Mouse (Mus musculus) kidney, postnatal 0 days (tissue): ENCODE measurements around the gene Kcnh7. TPM values are rescaled to one million over a fixed set of nuclear protein-coding genes. Genes with fewer than 3 reads are reported as not detected.

Source experiments
- ATAC-seq: fragments of 200-750 bp; cut with Nextera tagmentation; replicated peaks from 2 replicates; pipeline ENCODE4 v1.8.0; 2017; ENCODE audit warnings: low read depth, moderate number of reproducible peaks, moderate TSS enrichment, moderate library complexity; ENCODE audit not compliant: low FRiP score
- DNase-seq: peaks from one replicate; pipeline ENCODE4 v3.0.0-alpha.2; 2016; ENCODE audit warnings: low spot score
- H3K27ac ChIP-seq: fragments of 300-500 bp; sonication (generic); 2 replicates; pipeline ENCODE4 v1.5.1; 2014; ENCODE audit warnings: mild to moderate bottlenecking
- H3K27me3 ChIP-seq: fragments of 300-500 bp; sonication (generic); 2 replicates; pipeline ENCODE4 v1.6.1; 2014; ENCODE audit warnings: low read length, mixed read lengths; ENCODE audit not compliant: insufficient read depth
- H3K36me3 ChIP-seq: fragments of 300-500 bp; sonication (generic); 2 replicates; pipeline ENCODE4 v1.6.1; 2014; ENCODE audit warnings: low read length, mixed read lengths; ENCODE audit not compliant: insufficient read depth
- H3K4me1 ChIP-seq: fragments of 300-500 bp; sonication (generic); replicated peaks from 2 replicates; pipeline ENCODE4 v1.6.1; 2014; ENCODE audit warnings: antibody characterized with exemption, low read length, mixed read lengths; ENCODE audit not compliant: insufficient read depth
- H3K4me2 ChIP-seq: fragments of 300-500 bp; sonication (generic); 2 replicates; pipeline ENCODE4 v1.6.1; 2014; ENCODE audit warnings: mild to moderate bottlenecking, low read length, moderate library complexity, mixed read lengths
- H3K4me3 ChIP-seq: fragments of 300-500 bp; sonication (generic); replicated peaks from 2 replicates; pipeline ENCODE4 v1.5.1; 2014; ENCODE audit warnings: low read depth, low read length
- H3K9ac ChIP-seq: fragments of 300-500 bp; sonication (generic); 2 replicates; pipeline ENCODE4 v1.6.1; 2014; ENCODE audit warnings: low read depth, low read length
- H3K9me3 ChIP-seq: fragments of 300-500 bp; sonication (generic); replicated peaks from 2 replicates; pipeline ENCODE4 v1.6.1; 2016; ENCODE audit warnings: low read length, inconsistent platforms, mixed read lengths
- CTCF ChIP-seq: IDR thresholded peaks from 2 replicates; pipeline ENCODE4 v1.5.1; 2016; ENCODE audit warnings: antibody characterized with exemption, low read depth, mild to moderate bottlenecking, moderate library complexity
- WGBS: fragments of 180-500 bp; shearing (Covaris S2); extraction: QIAGEN DNeasy Blood & Tissue Kit; methylation state at CpG from one replicate; pipeline ENCODE4 v1.1.7; 2014; 5-methylcytosine and 5-hydroxymethylcytosine counted together
- polyA plus RNA-seq: library from polyadenylated mRNA; unstranded; fragments of >200 nt; fragmentation: Nextera tagmentation; extraction: Ambion mirVana; gene quantifications from 2 replicates; pipeline ENCODE4 v1.2.1, GENCODE M21; 2015

Kcnh7 gene
- polyA plus RNA-seq, 1 experiment from 2014 or later = 0.46 TPM

DNA sequence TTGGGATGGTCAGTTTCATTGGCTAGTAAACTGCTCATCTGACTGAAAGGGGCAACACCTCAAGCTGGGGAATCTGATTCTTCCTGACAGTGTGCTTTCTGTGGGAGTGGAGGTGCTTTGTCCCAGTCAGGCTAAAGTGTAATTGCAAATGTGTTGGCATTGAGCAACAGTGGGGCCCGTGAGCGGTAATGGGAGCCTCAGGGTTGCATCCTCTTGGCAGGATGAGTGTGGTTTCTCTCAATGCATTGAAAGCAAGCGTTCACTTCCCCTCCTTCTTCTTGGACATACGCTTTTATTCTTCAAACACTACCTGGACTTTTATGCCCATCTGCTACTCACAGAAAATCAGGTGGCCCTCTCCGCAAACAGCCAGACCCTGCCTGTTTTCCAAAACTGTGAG, 511.3 kb downstream of the Kcnh7 start:
- no peaks in the 10 kb centered on the region for H3K4me1 ChIP-seq
- TF ChIP-seq CTCF = no peak
- H3K9me3 ChIP-seq = no peaks in the 10 kb centered on the region
- H3K36me3 ChIP-seq = no peaks in the 10 kb centered on the region
- H3K4me3 ChIP-seq = no peak overlapping the region
- no peak overlapping the region for H3K9ac ChIP-seq
- no peaks in the 10 kb centered on the region for H3K27me3 ChIP-seq
- H3K4me2 ChIP-seq = no peak overlapping the region
- no peak overlapping the region for H3K27ac ChIP-seq
- DNase-seq (no peak), ATAC-seq (no peak)
- 87% methylated on average over 5 of the region's 5 CpGs for WGBS

DNA sequence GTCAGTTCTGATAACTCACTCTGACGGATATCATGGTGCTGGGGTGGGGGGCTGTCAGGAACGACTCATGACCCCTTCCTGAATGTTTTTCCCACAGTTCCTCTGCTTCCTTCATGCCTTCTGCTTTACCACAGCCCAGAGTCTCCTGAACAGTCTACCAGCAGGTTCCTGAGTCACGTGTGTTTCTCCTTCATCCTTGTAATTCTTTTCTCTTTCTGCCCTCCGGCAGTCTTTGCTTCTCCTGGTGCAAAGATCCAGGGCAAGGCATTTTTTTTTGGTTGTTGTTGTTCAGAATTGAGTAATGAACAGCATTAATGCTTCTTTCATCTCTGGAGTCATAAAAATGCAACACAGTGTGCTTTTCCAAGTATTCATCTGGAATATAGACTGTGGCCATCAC, 513.3 kb downstream of the Kcnh7 start:
- no peak overlapping the region for H3K27ac ChIP-seq
- H3K4me2 ChIP-seq = no peak overlapping the region
- 83% methylated on average over 4 of the region's 4 CpGs for WGBS
- H3K27me3 ChIP-seq = no peaks in the 10 kb centered on the region
- no peaks in the 10 kb centered on the region for H3K36me3 ChIP-seq
- no peaks in the 10 kb centered on the region for H3K9me3 ChIP-seq
- no peak for ATAC-seq
- TF ChIP-seq CTCF = no peak
- H3K4me1 ChIP-seq = no peaks in the 10 kb centered on the region
- no peak overlapping the region for H3K9ac ChIP-seq
- DNase-seq = no peak
- no peak overlapping the region for H3K4me3 ChIP-seq

DNA sequence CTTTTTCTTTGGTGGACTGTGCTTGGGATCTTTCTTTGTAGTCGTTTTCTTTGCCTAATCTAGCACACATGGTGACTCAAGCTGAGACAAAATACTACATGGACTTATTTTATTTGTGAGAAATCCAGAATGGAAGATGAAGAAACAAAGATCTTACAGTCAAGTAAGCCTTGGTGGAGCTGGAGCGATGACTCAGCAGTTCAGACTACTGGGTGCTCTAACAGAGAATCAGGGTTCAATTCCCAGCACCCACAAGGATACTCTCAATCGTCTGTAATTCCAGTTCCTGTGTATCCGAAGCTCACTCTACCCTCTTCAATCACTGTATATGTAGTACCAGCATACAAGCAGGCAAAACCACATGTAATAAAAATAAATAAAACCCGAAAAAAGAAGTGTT, 513.8 kb downstream of the Kcnh7 start:
- Histone ChIP-seq H3K27ac (no peak overlapping the region), H3K36me3 (no peaks in the 10 kb centered on the region)

DNA sequence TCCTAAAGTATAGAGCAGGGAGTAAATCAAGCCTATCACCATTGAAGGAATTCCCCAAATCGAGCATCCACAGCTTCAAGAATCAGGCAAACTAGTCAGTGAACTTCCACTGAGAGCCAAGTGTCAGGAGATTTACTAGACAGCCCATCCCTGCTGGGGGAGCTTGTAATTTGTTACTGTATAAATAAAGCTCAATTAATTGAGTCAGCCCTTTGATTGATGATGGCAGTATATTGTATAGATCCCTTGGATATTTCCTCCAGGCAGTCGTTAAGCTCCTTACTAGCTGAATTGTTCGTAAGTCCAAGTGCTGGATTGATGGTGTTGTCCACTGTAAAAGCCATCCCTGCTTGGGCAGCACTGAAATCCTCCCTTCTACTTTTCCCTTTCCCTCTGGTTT, 514.2 kb downstream of the Kcnh7 start:
- H3K9ac ChIP-seq = no peak overlapping the region
- WGBS = 28% methylated on average over 3 of the region's 3 CpGs
- H3K27ac ChIP-seq = no peak overlapping the region
- no peaks in the 10 kb centered on the region for H3K4me1 ChIP-seq
- ATAC-seq (no peak), DNase-seq (peak; percentile 65)
- no peak overlapping the region for H3K4me3 ChIP-seq
- no peaks in the 10 kb centered on the region for H3K36me3 ChIP-seq
- no peaks in the 10 kb centered on the region for H3K9me3 ChIP-seq
- no peaks in the 10 kb centered on the region for H3K27me3 ChIP-seq
- H3K4me2 ChIP-seq = no peak overlapping the region
- TF ChIP-seq CTCF = no peak

More for the DNA sequence above, 513.8 kb downstream of the Kcnh7 start:
- no peak for TF ChIP-seq CTCF
- no peak for DNase-seq
- no peak for ATAC-seq
- Histone ChIP-seq H3K4me1 (no peaks in the 10 kb centered on the region), H3K9ac (no peak overlapping the region), H3K27me3 (no peaks in the 10 kb centered on the region), H3K4me2 (no peak overlapping the region), H3K9me3 (no peaks in the 10 kb centered on the region), H3K4me3 (no peak overlapping the region)
- 76% methylated on average over 5 of the region's 5 CpGs for WGBS

DNA sequence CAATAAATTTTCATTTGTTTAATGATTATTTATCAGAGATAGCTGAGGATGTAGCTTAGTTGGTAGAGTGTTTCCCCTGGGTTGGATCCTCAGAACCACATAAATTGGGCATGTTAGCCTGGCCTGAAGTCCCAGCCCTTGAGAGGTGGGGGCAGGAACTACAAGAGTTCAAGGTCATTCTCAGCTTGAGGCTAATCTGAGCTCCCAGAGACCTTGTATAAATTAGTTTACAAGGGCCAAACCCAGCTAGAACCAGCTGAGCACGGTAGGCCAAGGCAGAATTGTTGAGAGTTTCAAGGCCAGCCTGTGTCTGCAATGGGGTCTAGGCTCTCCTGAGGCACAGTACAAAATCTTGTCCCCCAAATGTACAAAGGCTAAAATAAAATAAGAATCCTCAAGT, 518.6 kb downstream of the Kcnh7 start:
- H3K9me3 ChIP-seq = no peaks in the 10 kb centered on the region
- H3K4me2 ChIP-seq = no peak overlapping the region
- no peak for DNase-seq
- no peak overlapping the region for H3K27ac ChIP-seq
- WGBS = 57% methylated on average over 1 of the region's 1 CpGs
- no peak for TF ChIP-seq CTCF
- no peaks in the 10 kb centered on the region for H3K4me1 ChIP-seq
- no peaks in the 10 kb centered on the region for H3K27me3 ChIP-seq
- no peak overlapping the region for H3K9ac ChIP-seq
- no peak overlapping the region for H3K4me3 ChIP-seq
- H3K36me3 ChIP-seq = no peaks in the 10 kb centered on the region
- no peak for ATAC-seq

DNA sequence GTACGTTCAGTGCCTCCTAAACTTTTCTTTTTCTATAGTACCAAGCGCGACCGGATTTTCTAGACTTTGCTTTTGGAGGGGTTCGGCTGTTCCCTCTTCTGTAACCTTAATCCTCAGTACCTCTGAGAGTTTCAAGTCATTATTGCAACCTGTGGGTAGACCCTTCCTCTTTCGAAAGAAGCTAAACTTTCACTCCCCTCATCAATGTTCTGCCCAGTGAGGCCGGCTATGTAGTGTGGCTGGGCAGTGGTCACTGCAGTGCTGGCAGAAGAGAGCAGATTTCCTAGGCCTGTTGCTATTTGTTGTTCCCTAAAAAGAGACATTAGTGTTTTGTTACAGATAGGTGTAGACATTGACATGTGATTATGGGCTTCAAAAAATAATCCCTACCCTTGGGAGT, 519.2 kb downstream of the Kcnh7 start:
- Histone ChIP-seq H3K4me2 (peak overlapping the region; percentile 87), H3K4me1 (no peaks in the 10 kb centered on the region), H3K36me3 (no peaks in the 10 kb centered on the region), H3K9me3 (no peaks in the 10 kb centered on the region), H3K27me3 (no peaks in the 10 kb centered on the region), H3K27ac (no peak overlapping the region), H3K9ac (0 out of 2 replicates have a peak overlapping the region, but pooled peaks have one; percentile 40), H3K4me3 (peak overlapping the region; percentile 64; the same call in 1 of the 2 replicates)
- ATAC-seq (no peak), DNase-seq (no peak)
- 64% methylated on average over 7 of the region's 7 CpGs for WGBS
- no peak for TF ChIP-seq CTCF

DNA sequence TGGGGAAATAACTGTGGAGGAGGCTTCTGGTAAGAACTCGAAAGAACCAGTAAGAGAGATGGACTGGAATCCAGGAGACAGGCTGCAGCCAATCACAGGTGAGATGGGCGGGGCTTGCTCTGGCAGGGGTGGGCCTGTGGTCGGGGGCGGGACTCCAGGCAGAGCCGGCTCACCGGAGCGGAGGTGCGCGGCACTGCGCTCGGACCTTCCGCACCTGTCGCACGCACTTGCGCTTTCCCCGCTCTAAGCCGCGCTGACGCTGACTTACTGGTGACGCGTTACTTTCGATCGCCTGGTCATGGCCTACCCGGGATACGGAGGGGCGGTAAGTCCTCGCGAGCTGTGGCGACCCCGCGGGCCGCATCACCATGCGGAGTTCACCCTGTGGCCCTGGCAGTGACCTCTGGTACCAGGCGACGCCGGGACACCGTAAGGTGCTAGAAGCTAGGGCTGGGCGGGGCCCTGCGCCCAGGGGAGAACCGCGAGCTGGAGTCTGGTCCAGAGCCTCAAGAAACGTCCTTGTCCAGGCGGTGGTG, 519.9 kb downstream of the Kcnh7 start, which contains the start of gene Gca:
Gca (plus strand) TSS at position 151 of the 536 bp plus-strand sequence.
- TF ChIP-seq CTCF = no peak
- no peaks in the 10 kb centered on the region for H3K27me3 ChIP-seq
- H3K4me1 ChIP-seq = no peaks in the 10 kb centered on the region
- H3K4me3 ChIP-seq = peak within 1 kb of the TSS; percentile 64
- H3K27ac ChIP-seq = peak within 1 kb of the TSS; percentile 77
- H3K4me2 ChIP-seq = peak within 1 kb of the TSS; percentile 87
- H3K36me3 ChIP-seq = no peaks in the 10 kb centered on the region
- H3K9ac ChIP-seq = peak within 1 kb of the TSS; percentile 56
- no peaks in the 10 kb centered on the region for H3K9me3 ChIP-seq
- DNase-seq (peak; percentile 89), ATAC-seq (peak; percentile 99)
- WGBS = under 1% methylated on average over 43 of the region's 43 CpGs
